Mouse (Mus musculus): ENCODE results near the gene Ptprd.

DNA sequence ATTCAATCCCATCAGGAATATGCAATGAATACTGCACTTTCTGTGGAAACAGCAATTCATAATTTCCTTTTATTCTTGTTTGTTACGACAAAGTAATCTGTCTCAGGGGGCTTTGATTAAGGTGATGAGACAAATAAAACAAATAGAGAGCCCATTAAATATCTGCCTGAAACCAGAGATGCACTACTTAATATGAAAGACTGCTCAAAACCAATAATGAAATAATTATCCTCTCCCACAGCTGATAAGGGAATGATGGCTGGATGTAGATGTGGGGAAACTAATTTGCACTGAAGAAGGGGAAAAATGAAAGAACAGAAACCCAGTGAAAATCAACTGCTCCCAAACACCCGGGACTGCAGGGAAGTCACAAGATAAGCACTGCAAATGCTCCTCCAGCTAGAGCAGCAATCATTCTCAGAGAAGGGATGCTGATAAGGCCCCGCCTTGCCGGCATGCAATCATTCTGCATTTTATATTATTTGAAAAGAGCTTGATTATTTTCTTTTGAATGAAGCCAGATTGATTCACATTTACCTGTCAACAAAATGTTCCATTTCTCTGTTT is 1432.1 kb downstream of the Ptprd start:
- TF ChIP-seq CTCF (IDR thresholded peaks at IDR 0.05; ENCODE audit: low read depth, low read length) = no peak
- TF ChIP-seq GATA1 (IDR thresholded peaks at IDR 0.05; ENCODE audit: borderline replicate concordance, low read length) = no peak
- TF ChIP-seq POLR2AphosphoS5 (IDR thresholded peaks at IDR 0.05; ENCODE audit: insufficient replicate concordance, low read depth, low read length) = no peak

Data from G1E (cell line).